Mouse (Mus musculus): Measurements from ENCODE around the gene Tex9. TPM values are rescaled to one million over a fixed set of nuclear protein-coding genes. Genes with fewer than 3 reads are reported as not detected.

The Tex9 gene
- total RNA-seq, 1 experiment = 24.9 TPM

DNA sequence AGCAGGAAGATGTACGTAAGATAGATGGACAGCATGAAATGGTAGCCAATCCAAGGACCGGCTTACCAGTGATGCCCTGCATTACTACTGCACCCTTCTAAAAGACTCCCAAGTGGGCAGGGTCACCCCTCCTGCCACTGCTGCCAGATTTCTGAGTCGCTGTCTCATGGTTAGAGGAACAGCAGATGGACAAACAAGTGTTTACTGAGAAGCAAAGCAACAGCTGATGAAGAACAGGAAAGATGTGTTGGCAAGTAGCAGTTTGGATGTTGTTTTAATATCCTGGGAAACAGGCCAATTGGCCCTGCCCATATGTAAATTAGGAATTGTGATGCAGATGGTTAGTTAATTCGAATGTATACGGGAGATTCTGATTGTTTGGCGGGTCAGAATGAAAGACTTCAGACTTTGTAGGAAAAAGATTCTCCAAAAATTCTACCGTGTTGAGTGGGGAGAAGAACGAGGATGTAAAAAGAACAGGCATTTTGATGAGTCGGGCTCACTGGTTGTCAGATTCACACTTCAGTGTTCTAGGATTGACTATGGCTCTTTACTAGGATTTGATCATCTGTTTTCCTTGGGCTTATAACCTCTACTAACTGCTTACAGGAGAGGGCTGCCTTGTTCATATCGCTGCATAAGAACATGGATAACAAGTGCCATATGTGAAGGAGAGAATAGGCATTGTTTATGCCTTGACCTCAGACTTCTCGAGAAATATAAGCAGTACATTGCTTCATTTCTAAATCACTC, 20.4 kb upstream of the Tex9 start:
- Histone ChIP-seq H3K4me1 (ENCODE audit: control insufficient read depth in 2 of 2, insufficient read depth in 2 of 2, low read length in 2 of 2, poor library complexity in 1 of 2) (no peaks in the 10 kb centered on the region), H3K4me3 (ENCODE audit: insufficient read depth in 1 of 2, low read depth in 1 of 2, low read length in 2 of 2, poor library complexity in 1 of 2, severe bottlenecking in 1 of 2) (no peak overlapping the region), H3K27ac (ENCODE audit: insufficient read depth, low read depth, low read length, poor library complexity, severe bottlenecking) (no peak overlapping the region), H3K36me3 (ENCODE audit: control insufficient read depth, insufficient read depth, low read length, poor library complexity, severe bottlenecking) (no peaks in the 10 kb centered on the region), H3K9me3 (ENCODE audit: control insufficient read depth, insufficient read depth, low read depth, low read length) (no peaks in the 10 kb centered on the region), H3K9ac (ENCODE audit: insufficient read depth, low read depth, low read length, poor library complexity, severe bottlenecking) (no peak overlapping the region)
- in situ Hi-C loops (cut with MboI; ENCODE audit: low sequenced_read_pairs in 2 of 2, unreplicated experiment in 2 of 2) = no loop called here
- TF ChIP-seq CHD2 (IDR thresholded peaks at IDR 0.05; ENCODE audit: low read depth, low read length) = no peak
- TF ChIP-seq ZC3H11A (IDR thresholded peaks at IDR 0.05; ENCODE audit: borderline replicate concordance, low read depth, low read length) = no peak
- TF ChIP-seq ZNF384 (IDR thresholded peaks at IDR 0.05; ENCODE audit: low read depth, low read length) = no peak
- no peak for TF ChIP-seq HCFC1 (IDR thresholded peaks at IDR 0.05; ENCODE audit: borderline replicate concordance, insufficient read depth, low read length)
- TF ChIP-seq MAFK (IDR thresholded peaks at IDR 0.05; ENCODE audit: insufficient read depth, low read depth, low read length) = no peak
- no peak for DNase-seq (ENCODE audit: low read depth, low spot score)

DNA sequence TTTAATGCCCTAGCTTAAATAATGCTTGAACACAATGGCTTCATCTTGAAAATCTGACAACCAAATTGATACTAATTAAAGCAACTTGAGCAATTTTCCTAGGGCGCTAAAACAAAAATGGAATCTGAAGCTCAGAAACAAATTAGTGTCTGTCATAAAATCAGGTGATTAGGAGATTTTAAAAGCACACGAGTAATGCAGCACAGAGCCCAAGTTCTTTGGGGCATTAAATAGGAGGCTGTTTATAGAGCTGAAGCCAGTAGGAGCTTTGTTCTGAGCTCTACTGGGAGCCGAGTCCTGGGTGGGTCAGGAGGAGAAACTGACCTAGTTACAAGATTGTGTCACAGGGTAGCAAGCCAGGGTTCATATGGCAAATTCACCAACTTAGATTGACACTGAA, 5.2 kb upstream of the Tex9 start:
- no peak overlapping the region for H3K9ac ChIP-seq (ENCODE audit: insufficient read depth, low read depth, low read length, poor library complexity, severe bottlenecking)
- no peak overlapping the region for H3K27ac ChIP-seq (ENCODE audit: insufficient read depth, low read depth, low read length, poor library complexity, severe bottlenecking)
- no peak for DNase-seq (ENCODE audit: low read depth, low spot score)
- H3K9me3 ChIP-seq (ENCODE audit: control insufficient read depth, insufficient read depth, low read depth, low read length) = no peaks in the 10 kb centered on the region
- no peak overlapping the region for H3K4me3 ChIP-seq (ENCODE audit: insufficient read depth in 1 of 2, low read depth in 1 of 2, low read length in 2 of 2, poor library complexity in 1 of 2, severe bottlenecking in 1 of 2)
- in situ Hi-C loops (cut with MboI; ENCODE audit: low sequenced_read_pairs in 2 of 2, unreplicated experiment in 2 of 2) = no loop called here
- no peaks in the 10 kb centered on the region for H3K4me1 ChIP-seq (ENCODE audit: control insufficient read depth in 2 of 2, insufficient read depth in 2 of 2, low read length in 2 of 2, poor library complexity in 1 of 2)
- H3K36me3 ChIP-seq (ENCODE audit: control insufficient read depth, insufficient read depth, low read length, poor library complexity, severe bottlenecking) = no peaks in the 10 kb centered on the region
- TF ChIP-seq HCFC1 (IDR thresholded peaks at IDR 0.05; ENCODE audit: borderline replicate concordance, insufficient read depth, low read length) = no peak
- no peak for TF ChIP-seq ZC3H11A (IDR thresholded peaks at IDR 0.05; ENCODE audit: borderline replicate concordance, low read depth, low read length)
- no peak for TF ChIP-seq MAFK (IDR thresholded peaks at IDR 0.05; ENCODE audit: insufficient read depth, low read depth, low read length)
- no peak for TF ChIP-seq CHD2 (IDR thresholded peaks at IDR 0.05; ENCODE audit: low read depth, low read length)
- no peak for TF ChIP-seq ZNF384 (IDR thresholded peaks at IDR 0.05; ENCODE audit: low read depth, low read length)

DNA sequence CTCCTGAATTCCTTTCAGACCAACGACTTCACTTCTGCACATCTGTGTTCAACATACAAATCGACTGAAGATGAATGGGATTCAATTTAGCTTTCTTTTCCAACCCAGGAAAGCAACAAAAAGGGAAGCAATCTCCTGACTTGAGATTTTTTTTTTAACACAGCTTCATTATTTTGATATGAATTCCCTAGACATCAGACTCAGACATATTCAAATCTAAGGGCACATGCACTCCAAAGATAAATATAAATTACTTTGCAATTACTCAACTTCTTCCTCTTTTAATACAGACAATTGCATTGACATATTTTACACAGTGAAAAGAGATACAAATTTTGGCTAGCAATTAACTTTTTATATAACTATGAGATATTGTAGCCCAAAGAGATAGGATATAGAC, 4.7 kb upstream of the Tex9 start:
- no peaks in the 10 kb centered on the region for H3K9me3 ChIP-seq (ENCODE audit: control insufficient read depth, insufficient read depth, low read depth, low read length)
- H3K36me3 ChIP-seq (ENCODE audit: control insufficient read depth, insufficient read depth, low read length, poor library complexity, severe bottlenecking) = no peaks in the 10 kb centered on the region
- no peak overlapping the region for H3K27ac ChIP-seq (ENCODE audit: insufficient read depth, low read depth, low read length, poor library complexity, severe bottlenecking)
- in situ Hi-C loops (cut with MboI; ENCODE audit: low sequenced_read_pairs in 2 of 2, unreplicated experiment in 2 of 2) = no loop called here
- no peak for DNase-seq (ENCODE audit: low read depth, low spot score)
- H3K4me3 ChIP-seq (ENCODE audit: insufficient read depth in 1 of 2, low read depth in 1 of 2, low read length in 2 of 2, poor library complexity in 1 of 2, severe bottlenecking in 1 of 2) = no peak overlapping the region
- TF ChIP-seq ZNF384 (IDR thresholded peaks at IDR 0.05; ENCODE audit: low read depth, low read length) (no peak), ZC3H11A (IDR thresholded peaks at IDR 0.05; ENCODE audit: borderline replicate concordance, low read depth, low read length) (no peak), MAFK (IDR thresholded peaks at IDR 0.05; ENCODE audit: insufficient read depth, low read depth, low read length) (no peak), HCFC1 (IDR thresholded peaks at IDR 0.05; ENCODE audit: borderline replicate concordance, insufficient read depth, low read length) (no peak), CHD2 (IDR thresholded peaks at IDR 0.05; ENCODE audit: low read depth, low read length) (no peak)
- no peak overlapping the region for H3K9ac ChIP-seq (ENCODE audit: insufficient read depth, low read depth, low read length, poor library complexity, severe bottlenecking)
- H3K4me1 ChIP-seq (ENCODE audit: control insufficient read depth in 2 of 2, insufficient read depth in 2 of 2, low read length in 2 of 2, poor library complexity in 1 of 2) = no peaks in the 10 kb centered on the region

DNA sequence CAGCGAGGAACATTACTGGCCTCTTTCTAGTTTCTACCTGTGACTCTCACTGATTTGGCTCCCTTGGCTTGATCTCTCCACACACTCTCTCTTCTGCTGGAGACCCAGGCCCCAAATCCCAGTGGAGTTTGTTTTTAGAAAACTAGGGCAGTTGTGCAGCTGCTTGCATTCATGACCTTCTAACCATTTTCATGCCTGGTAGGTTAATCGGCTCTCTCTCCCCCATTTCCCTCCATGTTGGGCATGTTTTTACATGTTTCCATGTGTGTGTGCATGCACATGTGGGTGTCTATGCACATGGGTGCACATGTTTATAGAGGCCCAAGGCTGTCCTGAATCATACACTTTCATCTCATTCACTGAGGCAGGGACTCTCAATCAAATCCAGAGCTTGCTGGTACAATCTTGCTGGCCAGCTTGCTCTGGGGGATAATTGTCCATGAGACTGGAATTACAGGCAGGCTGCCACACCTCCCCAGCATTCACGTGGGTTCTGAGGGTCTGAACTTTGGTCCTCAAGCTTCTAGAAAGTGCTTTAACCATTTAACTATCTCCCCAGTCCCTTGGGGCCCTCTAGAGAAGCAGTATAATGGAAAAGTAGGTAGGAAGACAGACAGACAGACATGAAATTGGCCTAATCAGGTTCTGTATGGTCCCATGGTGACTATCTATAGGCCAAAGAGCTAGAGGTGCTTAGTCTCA, 2.1 kb upstream of the Tex9 start:
- in situ Hi-C loops (cut with MboI; ENCODE audit: low sequenced_read_pairs in 2 of 2, unreplicated experiment in 2 of 2) = no loop called here
- H3K9ac ChIP-seq (ENCODE audit: insufficient read depth, low read depth, low read length, poor library complexity, severe bottlenecking) = no peak overlapping the region
- H3K4me1 ChIP-seq (ENCODE audit: control insufficient read depth in 2 of 2, insufficient read depth in 2 of 2, low read length in 2 of 2, poor library complexity in 1 of 2) = 0 out of 4 replicates have a peak, but pooled peaks cover 0 to 2% of the 10 kb centered on the region in 2 experiments
- TF ChIP-seq ZNF384 (IDR thresholded peaks at IDR 0.05; ENCODE audit: low read depth, low read length) (no peak), MAFK (IDR thresholded peaks at IDR 0.05; ENCODE audit: insufficient read depth, low read depth, low read length) (no peak), CHD2 (IDR thresholded peaks at IDR 0.05; ENCODE audit: low read depth, low read length) (no peak), HCFC1 (IDR thresholded peaks at IDR 0.05; ENCODE audit: borderline replicate concordance, insufficient read depth, low read length) (no peak), ZC3H11A (IDR thresholded peaks at IDR 0.05; ENCODE audit: borderline replicate concordance, low read depth, low read length) (no peak)
- H3K36me3 ChIP-seq (ENCODE audit: control insufficient read depth, insufficient read depth, low read length, poor library complexity, severe bottlenecking) = no peaks in the 10 kb centered on the region
- H3K9me3 ChIP-seq (ENCODE audit: control insufficient read depth, insufficient read depth, low read depth, low read length) = no peaks in the 10 kb centered on the region
- H3K27ac ChIP-seq (ENCODE audit: insufficient read depth, low read depth, low read length, poor library complexity, severe bottlenecking) = no peak overlapping the region
- DNase-seq (ENCODE audit: low read depth, low spot score) = no peak
- no peak overlapping the region for H3K4me3 ChIP-seq (ENCODE audit: insufficient read depth in 1 of 2, low read depth in 1 of 2, low read length in 2 of 2, poor library complexity in 1 of 2, severe bottlenecking in 1 of 2)

All from ES-E14 (cell line).